Mouse (Mus musculus): ENCODE data around the gene Ppp4r3a. TPM values are rescaled to one million over a fixed set of nuclear protein-coding genes. Genes with fewer than 3 reads are reported as not detected.

Ppp4r3a gene
- polyA plus RNA-seq, 1 experiment from 2014 or later: 33.8 TPM

GRCm38 (mm10) chr12:101023143-101023542 is 60.4 kb downstream of the Ppp4r3a start:
- peaks cover 32% of the 10 kb centered on the region for H3K27me3 ChIP-seq (ENCODE audit: control insufficient read depth, insufficient read depth, low read length)
- no peaks in the 10 kb centered on the region for H3K9me3 ChIP-seq (ENCODE audit: control insufficient read depth, low read length)
- no peak overlapping the region for H3K4me3 ChIP-seq (ENCODE audit: control insufficient read depth in 1 of 2, insufficient read depth in 1 of 2, low read depth in 1 of 2, low read length in 2 of 2)
- no peak overlapping the region for H3K9ac ChIP-seq (ENCODE audit: low read length)
- no peak for ATAC-seq (ENCODE audit: insufficient number of reproducible peaks, insufficient read depth, low FRiP score, low read depth)
- 83% methylated on average over 11 of the region's 11 CpGs for WGBS
- no peaks in the 10 kb centered on the region for H3K36me3 ChIP-seq (ENCODE audit: control insufficient read depth, insufficient read depth, low read length)
- H3K27ac ChIP-seq (replicated peaks in 1 of 2; ENCODE audit: control insufficient read depth in 1 of 2, insufficient read depth in 1 of 2, low read depth in 2 of 2, low read length in 2 of 2): no peak overlapping the region
- no peak overlapping the region for H3K4me2 ChIP-seq (ENCODE audit: low read length)
- H3K4me1 ChIP-seq (ENCODE audit: control insufficient read depth in 2 of 2, insufficient read depth in 2 of 2, low read length in 2 of 2): peaks cover 5 to 14% of the 10 kb centered on the region in 2 experiments; a peak in 3 of 4 replicates

- peaks cover 25% of the 10 kb centered on the region for H3K27me3 ChIP-seq (ENCODE audit: control insufficient read depth, insufficient read depth, low read length)
- peaks cover 8 to 10% of the 10 kb centered on the region in 2 experiments; a peak in 3 of 4 replicates for H3K4me1 ChIP-seq (ENCODE audit: control insufficient read depth in 2 of 2, insufficient read depth in 2 of 2, low read length in 2 of 2)
- 86% methylated on average over 8 of the region's 8 CpGs for WGBS
- no peak overlapping the region for H3K4me2 ChIP-seq (ENCODE audit: low read length)
- H3K27ac ChIP-seq (replicated peaks in 1 of 2; ENCODE audit: control insufficient read depth in 1 of 2, insufficient read depth in 1 of 2, low read depth in 2 of 2, low read length in 2 of 2): no peak overlapping the region
- H3K36me3 ChIP-seq (ENCODE audit: control insufficient read depth, insufficient read depth, low read length): no peaks in the 10 kb centered on the region
- no peak overlapping the region for H3K4me3 ChIP-seq (ENCODE audit: control insufficient read depth in 1 of 2, insufficient read depth in 1 of 2, low read depth in 1 of 2, low read length in 2 of 2)
- no peaks in the 10 kb centered on the region for H3K9me3 ChIP-seq (ENCODE audit: control insufficient read depth, low read length)
- no peak for ATAC-seq (ENCODE audit: insufficient number of reproducible peaks, insufficient read depth, low FRiP score, low read depth)
- no peak overlapping the region for H3K9ac ChIP-seq (ENCODE audit: low read length)
Observed at GRCm38 (mm10) chr12:101022353-101022752, 61.1 kb downstream of the Ppp4r3a start.

GRCm38 (mm10) chr12:101021484-101022226 is 61.8 kb downstream of the Ppp4r3a start:
- Histone ChIP-seq H3K4me2 (ENCODE audit: low read length) (no peak overlapping the region), H3K27ac (replicated peaks in 1 of 2; ENCODE audit: control insufficient read depth in 1 of 2, insufficient read depth in 1 of 2, low read depth in 2 of 2, low read length in 2 of 2) (no peak overlapping the region), H3K36me3 (ENCODE audit: control insufficient read depth, insufficient read depth, low read length) (no peaks in the 10 kb centered on the region), H3K4me3 (ENCODE audit: control insufficient read depth in 1 of 2, insufficient read depth in 1 of 2, low read depth in 1 of 2, low read length in 2 of 2) (no peak overlapping the region), H3K9me3 (ENCODE audit: control insufficient read depth, low read length) (no peaks in the 10 kb centered on the region), H3K27me3 (ENCODE audit: control insufficient read depth, insufficient read depth, low read length) (peaks cover 30% of the 10 kb centered on the region), H3K9ac (ENCODE audit: low read length) (no peak overlapping the region), H3K4me1 (ENCODE audit: control insufficient read depth in 2 of 2, insufficient read depth in 2 of 2, low read length in 2 of 2) (peaks cover 8 to 10% of the 10 kb centered on the region in 2 experiments; a peak in 3 of 4 replicates)
- no peak for ATAC-seq (ENCODE audit: insufficient number of reproducible peaks, insufficient read depth, low FRiP score, low read depth)
- WGBS: 79% methylated on average over 9 of the region's 9 CpGs

- Histone ChIP-seq H3K4me2 (ENCODE audit: low read length) (no peak overlapping the region), H3K4me3 (ENCODE audit: control insufficient read depth in 1 of 2, insufficient read depth in 1 of 2, low read depth in 1 of 2, low read length in 2 of 2) (no peak overlapping the region), H3K36me3 (ENCODE audit: control insufficient read depth, insufficient read depth, low read length) (no peaks in the 10 kb centered on the region), H3K4me1 (ENCODE audit: control insufficient read depth in 2 of 2, insufficient read depth in 2 of 2, low read length in 2 of 2) (peaks cover 8 to 15% of the 10 kb centered on the region in 2 experiments; a peak in 3 of 4 replicates), H3K27me3 (ENCODE audit: control insufficient read depth, insufficient read depth, low read length) (peaks cover 22% of the 10 kb centered on the region), H3K27ac (replicated peaks in 1 of 2; ENCODE audit: control insufficient read depth in 1 of 2, insufficient read depth in 1 of 2, low read depth in 2 of 2, low read length in 2 of 2) (no peak overlapping the region), H3K9me3 (ENCODE audit: control insufficient read depth, low read length) (no peaks in the 10 kb centered on the region), H3K9ac (ENCODE audit: low read length) (no peak overlapping the region)
- 84% methylated on average over 15 of the region's 15 CpGs for WGBS
- no peak for ATAC-seq (ENCODE audit: insufficient number of reproducible peaks, insufficient read depth, low FRiP score, low read depth)
Observed at GRCm38 (mm10) chr12:101020210-101021015, 63.1 kb downstream of the Ppp4r3a start.

GRCm38 (mm10) chr12:101019443-101019842 is 64.1 kb downstream of the Ppp4r3a start:
- Histone ChIP-seq H3K27ac (replicated peaks in 1 of 2; ENCODE audit: control insufficient read depth in 1 of 2, insufficient read depth in 1 of 2, low read depth in 2 of 2, low read length in 2 of 2) (no peak overlapping the region), H3K4me3 (ENCODE audit: control insufficient read depth in 1 of 2, insufficient read depth in 1 of 2, low read depth in 1 of 2, low read length in 2 of 2) (no peak overlapping the region), H3K27me3 (ENCODE audit: control insufficient read depth, insufficient read depth, low read length) (peaks cover 18% of the 10 kb centered on the region), H3K9me3 (ENCODE audit: control insufficient read depth, low read length) (no peaks in the 10 kb centered on the region), H3K36me3 (ENCODE audit: control insufficient read depth, insufficient read depth, low read length) (no peaks in the 10 kb centered on the region), H3K9ac (ENCODE audit: low read length) (no peak overlapping the region), H3K4me2 (ENCODE audit: low read length) (no peak overlapping the region), H3K4me1 (ENCODE audit: control insufficient read depth in 2 of 2, insufficient read depth in 2 of 2, low read length in 2 of 2) (peaks cover 8 to 15% of the 10 kb centered on the region in 2 experiments; a peak in 3 of 4 replicates)
- WGBS: 88% methylated on average over 7 of the region's 7 CpGs
- no peak for ATAC-seq (ENCODE audit: insufficient number of reproducible peaks, insufficient read depth, low FRiP score, low read depth)

- peaks cover 14% of the 10 kb centered on the region for H3K27me3 ChIP-seq (ENCODE audit: control insufficient read depth, insufficient read depth, low read length)
- H3K9me3 ChIP-seq (ENCODE audit: control insufficient read depth, low read length): no peaks in the 10 kb centered on the region
- H3K9ac ChIP-seq (ENCODE audit: low read length): no peak overlapping the region
- no peak overlapping the region for H3K4me2 ChIP-seq (ENCODE audit: low read length)
- 90% methylated on average over 5 of the region's 5 CpGs for WGBS
- H3K4me3 ChIP-seq (ENCODE audit: control insufficient read depth in 1 of 2, insufficient read depth in 1 of 2, low read depth in 1 of 2, low read length in 2 of 2): no peak overlapping the region
- no peaks in the 10 kb centered on the region for H3K36me3 ChIP-seq (ENCODE audit: control insufficient read depth, insufficient read depth, low read length)
- no peak overlapping the region for H3K27ac ChIP-seq (replicated peaks in 1 of 2; ENCODE audit: control insufficient read depth in 1 of 2, insufficient read depth in 1 of 2, low read depth in 2 of 2, low read length in 2 of 2)
- peaks cover 8 to 15% of the 10 kb centered on the region in 2 experiments; a peak in 3 of 4 replicates for H3K4me1 ChIP-seq (ENCODE audit: control insufficient read depth in 2 of 2, insufficient read depth in 2 of 2, low read length in 2 of 2)
- ATAC-seq (ENCODE audit: insufficient number of reproducible peaks, insufficient read depth, low FRiP score, low read depth): no peak
Observed at GRCm38 (mm10) chr12:101019031-101019430, 64.5 kb downstream of the Ppp4r3a start.

GRCm38 (mm10) chr12:101017971-101018371 is 65.5 kb downstream of the Ppp4r3a start:
- 0 out of 2 replicates have a peak overlapping the region, but pooled peaks have one; percentile 32 for H3K9ac ChIP-seq (ENCODE audit: low read length)
- H3K4me2 ChIP-seq (ENCODE audit: low read length): peak overlapping the region; percentile 46
- WGBS: 19% methylated on average over 6 of the region's 6 CpGs
- H3K27me3 ChIP-seq (ENCODE audit: control insufficient read depth, insufficient read depth, low read length): peaks cover 12% of the 10 kb centered on the region
- ATAC-seq (ENCODE audit: insufficient number of reproducible peaks, insufficient read depth, low FRiP score, low read depth): peak; percentile 51
- peaks cover 8 to 15% of the 10 kb centered on the region in 2 experiments; a peak in 3 of 4 replicates for H3K4me1 ChIP-seq (ENCODE audit: control insufficient read depth in 2 of 2, insufficient read depth in 2 of 2, low read length in 2 of 2)
- H3K9me3 ChIP-seq (ENCODE audit: control insufficient read depth, low read length): no peaks in the 10 kb centered on the region
- H3K36me3 ChIP-seq (ENCODE audit: control insufficient read depth, insufficient read depth, low read length): no peaks in the 10 kb centered on the region
- no peak overlapping the region for H3K4me3 ChIP-seq (ENCODE audit: control insufficient read depth in 1 of 2, insufficient read depth in 1 of 2, low read depth in 1 of 2, low read length in 2 of 2)
- 0 out of 4 replicates have a peak overlapping the region, but pooled peaks have one; percentile 7 to 24 for H3K27ac ChIP-seq (replicated peaks in 1 of 2; ENCODE audit: control insufficient read depth in 1 of 2, insufficient read depth in 1 of 2, low read depth in 2 of 2, low read length in 2 of 2)
